In genomic region chr6:148894888-148895772, GRCm38 (mm10) we compare ENCODE assay signal across 8 mouse cellular contexts. TPM values are rescaled to one million over a fixed set of nuclear protein-coding genes. Genes with fewer than 3 reads are reported as not detected.
DNase-seq lines count a peak whose midpoint lies in the region; ATAC-seq and TF ChIP-seq lines count a peak whose summit lies in the region.

No protein-coding gene starts in this region.

- H3K27ac ChIP-seq in forebrain, embryonic 11.5 days (ENCODE audit: low read depth, low read length): no peak overlapping the region; the same call in 1 of the 2 replicates
- H3K27ac ChIP-seq in kidney, embryonic 16.5 days (ENCODE audit: low read length): peak overlapping the region; percentile 83
- peak overlapping the region; percentile 75 for H3K27ac ChIP-seq in stomach, postnatal 0 days (replicated peaks)

- peak overlapping the region; percentile 86 for H3K4me2 ChIP-seq in forebrain, embryonic 11.5 days (ENCODE audit: low read depth, low read length, severe bottlenecking)
- H3K4me2 ChIP-seq in kidney, embryonic 16.5 days (replicated peaks; ENCODE audit: low read depth, low read length): peak overlapping the region; percentile 82
- H3K4me2 ChIP-seq in stomach, postnatal 0 days (replicated peaks; ENCODE audit: low read depth): peak overlapping the region; percentile 72

- H3K36me3 ChIP-seq in forebrain, embryonic 11.5 days (ENCODE audit: control insufficient read depth, insufficient read depth, low read length): no peaks in the 10 kb centered on the region
- H3K36me3 ChIP-seq in kidney, embryonic 16.5 days (ENCODE audit: insufficient read depth, low read length): no peaks in the 10 kb centered on the region
- H3K36me3 ChIP-seq in megakaryocyte, embryonic 14.5 days (replicated peaks; ENCODE audit: low read length): no peaks in the 10 kb centered on the region
- no peaks in the 10 kb centered on the region for H3K36me3 ChIP-seq in stomach, postnatal 0 days (ENCODE audit: control insufficient read depth, insufficient read depth, low read length)

- H3K27me3 ChIP-seq in forebrain, embryonic 11.5 days (ENCODE audit: control insufficient read depth, insufficient read depth, low read length): no peaks in the 10 kb centered on the region
- no peaks in the 10 kb centered on the region for H3K27me3 ChIP-seq in kidney, embryonic 16.5 days (ENCODE audit: insufficient read depth, low read length)
- no peaks in the 10 kb centered on the region for H3K27me3 ChIP-seq in megakaryocyte, embryonic 14.5 days (replicated peaks)
- no peaks in the 10 kb centered on the region for H3K27me3 ChIP-seq in stomach, postnatal 0 days (ENCODE audit: control insufficient read depth, insufficient read depth, low read length)

- TF ChIP-seq EP300 in stomach, postnatal 0 days (optimal IDR thresholded peaks at IDR 0.05): no peak

- H3K9me3 ChIP-seq in forebrain, embryonic 11.5 days (ENCODE audit: control insufficient read depth, low read length): no peaks in the 10 kb centered on the region
- H3K9me3 ChIP-seq in kidney, embryonic 16.5 days (ENCODE audit: low read length): no peaks in the 10 kb centered on the region
- H3K9me3 ChIP-seq in megakaryocyte, embryonic 14.5 days: no peaks in the 10 kb centered on the region
- H3K9me3 ChIP-seq in stomach, postnatal 0 days (ENCODE audit: control insufficient read depth, low read length): no peaks in the 10 kb centered on the region

- peak; percentile 10 for DNase-seq in layer of hippocampus, adult 11-12 months (ENCODE audit: low spot score)
- DNase-seq in layer of hippocampus, postnatal 10 days (ENCODE audit: low spot score in 2 of 2): no peak
- peak; percentile 55 for DNase-seq in NIH3T3 (ENCODE audit: low read depth)
- DNase-seq in forebrain, embryonic 11.5 days (ENCODE audit: low spot score): no peak
- no peak for DNase-seq in stomach, postnatal 0 days (ENCODE audit: low spot score)
- DNase-seq in right cerebral cortex, postnatal 14 days: no peak

- WGBS in forebrain, embryonic 11.5 days: 19% methylated on average over 18 of the region's 18 CpGs
- 12% methylated on average over 18 of the region's 18 CpGs for WGBS in kidney, embryonic 16.5 days
- 6% methylated on average over 18 of the region's 18 CpGs for WGBS in stomach, postnatal 0 days

- no peaks in the 10 kb centered on the region; the same call in 1 of the 2 replicates for H3K4me1 ChIP-seq in forebrain, embryonic 11.5 days (replicated peaks; ENCODE audit: control insufficient read depth, insufficient read depth, low read length)
- peaks cover 8% of the 10 kb centered on the region; the same call in 1 of the 2 replicates for H3K4me1 ChIP-seq in kidney, embryonic 16.5 days (ENCODE audit: insufficient read depth, low read length)
- peaks cover 24% of the 10 kb centered on the region for H3K4me1 ChIP-seq in megakaryocyte, embryonic 14.5 days
- H3K4me1 ChIP-seq in stomach, postnatal 0 days (replicated peaks; ENCODE audit: control insufficient read depth, insufficient read depth): no peaks in the 10 kb centered on the region

- peak overlapping the region; percentile 73 for H3K4me3 ChIP-seq in forebrain, embryonic 11.5 days (ENCODE audit: low read depth, low read length)
- H3K4me3 ChIP-seq in kidney, embryonic 16.5 days (ENCODE audit: low read length): peak overlapping the region; percentile 65
- peak overlapping the region; percentile 91 for H3K4me3 ChIP-seq in megakaryocyte, embryonic 14.5 days (replicated peaks)
- peak overlapping the region; percentile 62 for H3K4me3 ChIP-seq in stomach, postnatal 0 days (ENCODE audit: low read depth, low read length)

- no peak; the same call in 1 of the 2 replicates for ATAC-seq in forebrain, embryonic 11.5 days (replicated peaks; ENCODE audit: low FRiP score)
- no peak; the same call in 1 of the 2 replicates for ATAC-seq in kidney, embryonic 16.5 days (ENCODE audit: low FRiP score, low TSS enrichment)
- ATAC-seq in stomach, postnatal 0 days (ENCODE audit: low FRiP score, low TSS enrichment): no peak; the same call in 1 of the 2 replicates

- peak; percentile 44 for TF ChIP-seq CTCF in stomach, postnatal 0 days (IDR thresholded peaks at IDR 0.05; ENCODE audit: low read depth)

- peak overlapping the region; percentile 79 for H3K9ac ChIP-seq in forebrain, embryonic 11.5 days (ENCODE audit: low read length)
- H3K9ac ChIP-seq in kidney, embryonic 16.5 days (replicated peaks; ENCODE audit: low read length): peak overlapping the region; percentile 75
- peak overlapping the region; percentile 63 for H3K9ac ChIP-seq in stomach, postnatal 0 days (ENCODE audit: low read length)

RNA-seq across cellular contexts. Expression of gene Caprin2, which starts 0.9 kb away (rescaled TPM):
- total RNA-seq in layer of hippocampus, postnatal 10 days (2021): 1 to 10 TPM; 9.5 to 9.9 TPM
- polyA plus RNA-seq in forebrain, embryonic 11.5 days (2014; fragmentation: Nextera tagmentation; extraction: Ambion mirVana): 14.1 and 15.8 TPM in 2 replicates
- 18.0 and 19.0 TPM in 2 replicates for polyA plus RNA-seq in kidney, embryonic 16.5 days (2015; fragmentation: Nextera tagmentation; extraction: Ambion mirVana)
- polyA plus RNA-seq in megakaryocyte, embryonic 14.5 days (2012; ENCODE audit: insufficient read depth, low replicate concordance): 0.63 TPM in 1 of 2 replicates, not detected in the other
- 4.0 and 5.0 TPM in 2 replicates for polyA plus RNA-seq in stomach, postnatal 0 days (2015; fragmentation: Nextera tagmentation; extraction: Ambion mirVana)

RNA-seq across cellular contexts. Expression of gene Sinhcaf, which starts 51.1 kb away (rescaled TPM):
- 10 to 100 TPM in 1 of 2 experiments, 1 to 10 TPM in 1; 9.3 to 10.5 TPM for total RNA-seq in layer of hippocampus, postnatal 10 days (2021)
- 292 and 305 TPM in 2 replicates for polyA plus RNA-seq in forebrain, embryonic 11.5 days (2014; fragmentation: Nextera tagmentation; extraction: Ambion mirVana)
- polyA plus RNA-seq in kidney, embryonic 16.5 days (2015; fragmentation: Nextera tagmentation; extraction: Ambion mirVana): 142 and 145 TPM in 2 replicates
- 5.2 and 13.1 TPM in 2 replicates for polyA plus RNA-seq in megakaryocyte, embryonic 14.5 days (2012; ENCODE audit: insufficient read depth, low replicate concordance)
- polyA plus RNA-seq in stomach, postnatal 0 days (2015; fragmentation: Nextera tagmentation; extraction: Ambion mirVana): 27.6 and 27.9 TPM in 2 replicates

Comparison
In these comparisons a context has a peak if more than half of its experiments do, and no peak if none do; other contexts are left out.
1. DNase-seq: peak in layer of hippocampus, adult 11-12 months (single experiment) and NIH3T3 (single experiment); none in layer of hippocampus, postnatal 10 days (0 of 2), forebrain, embryonic 11.5 days (single experiment), stomach, postnatal 0 days (single experiment) and right cerebral cortex, postnatal 14 days (single experiment).
2. Peak in every context shown above with its lines, with median percentiles within 50 percentile points of each other: H3K4me2 ChIP-seq, H3K4me3 ChIP-seq and H3K9ac ChIP-seq.